Mouse (Mus musculus): ENCODE results near the gene Dpagt1.
"Not testable (repeated sequence)": the region's sequence is repeated elsewhere in the genome, so short reads cannot be mapped to it uniquely, and the experiment has no call there.

Dpagt1 gene

DNA sequence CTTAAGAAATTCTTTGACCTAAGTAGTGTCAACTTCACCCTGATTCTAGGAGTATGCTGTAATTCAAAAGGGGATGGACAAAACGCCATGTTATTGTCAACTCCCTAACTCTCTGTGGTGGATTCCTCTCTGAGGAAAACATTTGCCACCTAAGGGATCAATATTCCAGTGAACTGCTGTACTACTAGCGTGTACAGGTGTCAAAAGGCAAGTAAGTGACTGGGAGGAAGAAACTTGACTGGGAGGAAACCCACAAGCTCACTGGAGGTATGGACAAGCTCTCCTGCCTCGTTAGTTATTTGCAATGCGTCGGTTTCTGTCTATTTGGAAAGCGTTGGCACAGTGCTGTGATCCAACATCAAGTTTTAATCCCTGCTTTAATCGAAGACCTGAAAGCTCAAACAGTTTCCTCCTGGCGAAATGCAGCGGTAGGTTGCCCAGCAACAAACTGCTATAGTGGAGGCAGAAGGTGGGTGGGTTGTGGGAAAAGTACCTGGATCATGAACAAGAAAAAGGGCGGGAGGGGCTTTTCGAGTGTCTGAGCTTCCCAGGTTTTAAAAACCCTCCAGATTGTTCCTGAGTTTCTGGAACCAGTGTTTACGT lies at the start of gene Dpagt1:
Gene Dpagt1, plus strand, starts transcription at position 252 of the 603 bp plus-strand sequence.
- DNase-seq = no peak

DNA sequence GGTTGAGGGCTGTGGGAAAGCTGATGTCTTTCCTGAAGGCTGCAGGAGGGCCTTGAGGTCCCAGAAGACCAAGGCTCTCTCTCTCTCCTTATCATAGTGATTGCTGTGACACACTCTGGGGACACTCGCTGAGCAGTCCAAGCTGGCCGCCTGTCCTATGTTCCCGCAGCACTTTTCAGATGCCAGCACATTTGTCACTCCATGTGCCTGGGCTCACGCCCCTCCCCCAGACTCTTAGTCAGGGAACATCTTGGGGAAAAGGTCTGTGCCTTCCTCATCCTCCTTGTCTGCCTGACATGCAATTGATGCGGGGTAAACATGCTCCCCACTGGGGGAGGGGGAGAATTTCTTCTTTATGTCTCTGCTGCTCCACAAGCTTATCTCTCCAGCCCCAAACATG lies 42.6 kb upstream of the Dpagt1 start:
- no peak for DNase-seq

DNA sequence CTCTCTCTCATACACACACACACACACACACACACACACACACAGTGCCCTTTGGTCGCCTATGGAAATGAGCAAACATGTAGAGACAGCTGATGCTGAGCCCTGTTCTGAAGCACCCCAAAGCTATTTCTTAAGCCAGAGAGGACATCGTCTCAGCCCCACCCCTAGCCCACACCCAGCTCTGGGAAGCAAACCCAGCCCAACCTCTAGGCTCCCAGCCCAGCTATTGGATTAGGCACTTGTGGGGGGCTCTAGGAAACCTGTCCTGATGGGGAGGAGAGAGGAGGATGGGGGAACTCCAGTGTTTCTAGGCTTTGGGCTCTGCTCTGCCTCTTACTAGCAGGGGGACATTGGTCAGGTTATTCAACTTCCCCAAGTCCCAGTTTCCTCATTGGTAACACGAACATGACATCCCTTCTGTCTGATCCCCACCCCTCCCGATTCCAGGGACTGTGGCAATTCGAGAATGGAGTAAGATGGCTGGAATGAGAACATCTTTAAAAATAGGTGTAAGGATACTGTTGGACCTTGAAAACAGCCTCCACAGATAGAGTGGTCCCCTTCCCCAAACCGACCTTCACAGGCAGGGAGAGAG lies 39.5 kb upstream of the Dpagt1 start:
- no peak for DNase-seq

DNA sequence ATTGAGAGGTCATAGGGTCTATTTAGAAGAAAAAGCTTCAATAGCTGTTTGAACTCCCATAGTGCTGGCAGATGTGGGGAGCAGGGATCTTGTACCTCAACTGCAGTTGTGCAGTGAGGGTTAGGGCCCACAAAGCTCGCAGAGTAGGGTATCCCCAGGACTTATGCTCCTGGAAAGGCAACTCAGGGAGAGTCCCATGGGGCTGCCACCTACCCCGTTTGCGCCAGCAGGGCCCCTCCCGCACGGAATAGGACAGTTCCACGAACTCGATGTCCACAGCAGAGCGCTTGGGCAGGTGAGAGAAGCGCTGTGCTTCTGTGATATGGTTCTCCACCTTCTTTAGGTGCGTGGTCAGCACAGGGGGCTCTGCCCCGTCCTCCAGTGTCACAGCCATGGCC lies 38.8 kb upstream of the Dpagt1 start:
- DNase-seq = no peak

DNA sequence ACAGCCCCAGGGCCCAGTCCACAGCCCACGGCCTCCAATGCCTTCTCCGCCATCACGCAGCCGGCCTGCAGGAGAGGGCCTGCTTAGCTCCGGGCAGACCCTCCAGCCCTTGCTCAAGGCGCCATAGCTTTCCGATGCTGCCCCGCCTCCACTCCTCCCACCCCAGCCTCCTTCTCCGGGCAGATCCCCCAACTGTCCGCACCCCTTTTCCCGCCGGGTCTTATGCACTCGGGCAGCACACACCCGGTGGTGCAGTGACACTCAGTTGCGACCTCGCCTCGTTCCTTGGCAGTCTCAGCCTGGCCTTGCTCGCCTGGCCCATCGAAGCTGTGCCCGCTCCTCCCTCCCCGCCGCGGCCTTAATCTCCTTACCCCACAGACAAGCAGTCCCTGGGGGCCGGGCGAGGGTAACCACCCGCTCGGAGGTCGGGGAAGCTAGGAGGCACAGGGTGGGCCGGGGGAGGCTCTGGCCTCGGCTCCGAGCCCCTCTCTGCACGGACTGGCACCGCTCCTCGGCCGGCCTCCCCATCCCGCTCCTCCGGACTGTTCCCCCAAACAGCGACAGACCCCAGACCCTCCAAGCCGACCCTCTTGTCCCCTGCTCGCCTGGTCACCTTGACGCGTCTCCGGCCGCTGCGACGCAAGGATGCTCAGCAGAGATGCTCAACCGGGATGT lies 38.3 kb upstream of the Dpagt1 start:
- DNase-seq = peak; percentile 63

DNA sequence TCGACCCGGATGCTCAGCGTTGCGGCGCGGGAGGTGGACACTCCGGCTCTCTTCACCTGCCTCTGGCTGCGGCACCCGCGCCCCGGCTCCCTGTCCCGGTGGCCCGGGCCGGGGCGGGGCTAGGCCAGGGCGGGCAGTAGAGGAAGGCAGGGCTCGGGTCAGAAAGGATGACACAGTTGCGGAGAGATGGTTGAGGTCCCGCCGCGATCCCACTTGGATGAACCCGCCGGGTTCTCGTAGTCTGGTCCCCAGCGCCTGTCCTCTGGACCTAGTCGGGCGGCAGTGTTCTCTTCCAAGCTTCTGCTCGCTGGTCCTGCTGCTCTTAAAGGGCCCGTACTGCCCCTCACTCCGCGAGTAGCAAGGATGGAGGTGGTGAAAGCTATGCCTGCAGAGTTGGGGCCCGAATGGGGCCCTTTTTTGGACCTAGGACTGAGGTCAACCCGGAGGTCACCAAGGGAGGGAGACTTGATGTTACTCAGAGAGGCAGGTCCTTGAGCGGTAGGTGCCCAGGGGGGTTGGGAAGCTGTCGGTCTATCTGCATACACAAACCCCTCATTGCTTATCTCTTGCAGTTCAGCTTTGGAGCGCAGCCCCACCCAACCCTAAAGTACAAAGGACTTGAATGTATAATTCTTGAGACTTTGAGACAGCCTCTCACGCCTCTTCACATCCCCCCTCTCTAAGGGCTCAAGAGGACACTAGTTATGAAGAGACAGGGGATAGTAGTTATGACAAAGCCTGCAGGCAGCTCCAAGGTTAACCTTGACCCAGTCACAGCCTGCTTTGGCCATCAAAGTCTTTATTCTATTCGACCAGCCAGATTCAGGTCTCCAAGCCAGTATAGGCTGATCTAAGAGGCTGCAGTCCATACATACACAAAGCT lies 37.5 kb upstream of the Dpagt1 start, which contains the start of gene Abcg4:
Gene Abcg4, minus strand, starts transcription at position 540 of the 883 bp plus-strand sequence.
- DNase-seq = peak; percentile 73

DNA sequence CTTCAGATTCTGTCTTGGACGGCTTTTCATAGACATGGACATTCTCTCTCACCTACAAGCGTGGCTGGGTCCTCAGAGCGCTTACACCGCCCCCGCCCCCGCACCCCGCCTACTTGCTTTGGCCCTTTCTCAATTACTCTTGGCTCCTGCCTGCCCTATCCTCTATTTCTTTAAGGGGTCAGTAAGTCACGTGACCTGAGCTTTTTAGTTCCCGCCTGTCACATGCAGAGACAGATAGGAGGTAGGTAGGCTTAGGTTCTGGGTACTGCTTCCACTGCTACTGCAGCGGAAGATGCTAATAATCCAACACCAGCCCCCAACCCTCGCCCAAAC lies 36.9 kb upstream of the Dpagt1 start:
- DNase-seq = no peak

DNA sequence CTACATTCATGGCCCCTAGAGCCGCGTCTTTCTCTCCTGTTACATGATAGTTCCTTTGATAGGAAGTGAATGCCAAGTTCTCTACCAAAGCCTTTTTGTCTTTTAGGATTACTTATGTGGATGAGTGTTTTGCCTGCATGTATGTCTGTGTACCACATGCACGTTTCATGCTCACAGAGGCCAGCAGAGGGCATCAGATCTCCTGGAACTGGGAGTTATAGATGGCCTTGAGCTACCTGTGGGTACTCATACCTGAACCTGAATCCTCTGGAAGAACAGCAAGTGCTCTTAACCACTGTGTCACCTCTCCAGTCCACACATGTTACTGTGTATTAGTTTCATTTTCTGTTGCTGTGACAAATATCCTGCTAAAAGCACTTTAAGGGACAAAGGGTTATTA lies 33.3 kb upstream of the Dpagt1 start:
- no peak for DNase-seq

DNA sequence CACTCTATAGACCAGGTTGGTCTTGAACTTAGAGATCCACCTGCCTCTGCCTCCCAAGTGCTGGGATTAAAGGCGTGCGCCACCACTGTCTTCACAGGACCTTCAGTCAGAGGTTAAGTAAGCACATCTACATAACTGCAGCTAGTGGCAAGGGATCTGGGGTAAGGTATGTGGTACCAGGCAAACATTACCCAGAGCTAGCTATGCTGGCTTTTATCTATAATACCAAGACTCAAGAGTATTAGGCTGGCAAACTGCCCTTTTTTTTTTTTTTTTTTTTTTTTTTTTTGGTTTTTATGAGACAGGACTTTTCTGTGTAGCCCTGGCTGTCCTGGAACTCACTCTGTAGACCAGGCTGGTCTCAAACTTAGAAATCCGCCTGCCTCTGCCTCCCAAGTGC lies 25.8 kb upstream of the Dpagt1 start:
- not testable (repeated sequence) for DNase-seq

DNA sequence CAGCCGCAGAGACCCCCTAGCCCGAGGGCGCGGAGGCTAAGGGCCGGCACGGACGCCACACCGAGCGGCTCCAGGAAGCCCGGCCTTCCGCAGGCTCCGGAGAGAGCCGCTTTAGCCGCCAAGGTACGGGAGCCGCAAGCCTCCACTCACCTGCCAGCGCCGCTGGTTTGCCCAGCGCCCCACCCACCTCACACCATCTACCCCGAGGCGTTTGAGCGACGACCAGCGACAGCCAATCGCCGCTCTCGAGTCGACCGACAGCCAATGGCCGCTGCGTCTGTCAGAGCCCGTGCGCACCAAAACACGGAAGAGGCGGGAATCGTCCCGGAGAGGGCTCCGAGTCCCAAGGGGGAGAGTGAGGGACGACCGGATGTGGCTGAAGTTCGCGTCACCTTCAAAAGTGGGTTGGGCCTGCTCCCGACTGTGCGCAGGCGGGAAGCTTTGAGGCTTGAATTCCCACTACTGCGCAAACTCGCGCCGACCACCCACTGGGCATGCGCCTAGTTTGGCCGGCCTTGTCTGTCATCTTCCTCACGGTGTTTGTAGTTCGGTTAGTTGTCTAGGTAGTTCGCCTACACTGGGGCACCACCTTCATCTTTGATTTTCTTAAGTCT lies 20.2 kb upstream of the Dpagt1 start, which contains the start of gene Hinfp:
Gene Hinfp, minus strand, starts transcription at position 206 of the 614 bp plus-strand sequence.
- DNase-seq = peak; percentile 99

DNA sequence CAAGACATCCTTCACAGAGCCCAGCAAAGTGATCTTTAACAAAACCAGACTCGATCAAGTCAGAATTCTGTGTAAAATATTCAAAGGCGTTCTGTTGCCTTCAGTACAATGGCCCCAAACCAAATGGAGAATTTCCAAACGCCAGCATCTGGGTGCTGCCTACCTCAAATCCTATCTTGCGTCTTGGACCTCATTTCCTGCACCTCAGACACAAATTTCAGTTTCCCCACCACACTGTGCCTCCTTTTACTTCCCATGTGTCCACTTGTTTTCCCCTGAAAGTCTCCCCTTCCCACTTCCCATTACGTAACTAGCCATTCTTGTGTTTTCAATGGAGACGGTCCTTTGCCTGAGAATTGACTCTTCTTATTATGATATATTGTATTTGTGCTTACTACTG lies 19.3 kb upstream of the Dpagt1 start:
- peak; percentile 45 for DNase-seq

DNA sequence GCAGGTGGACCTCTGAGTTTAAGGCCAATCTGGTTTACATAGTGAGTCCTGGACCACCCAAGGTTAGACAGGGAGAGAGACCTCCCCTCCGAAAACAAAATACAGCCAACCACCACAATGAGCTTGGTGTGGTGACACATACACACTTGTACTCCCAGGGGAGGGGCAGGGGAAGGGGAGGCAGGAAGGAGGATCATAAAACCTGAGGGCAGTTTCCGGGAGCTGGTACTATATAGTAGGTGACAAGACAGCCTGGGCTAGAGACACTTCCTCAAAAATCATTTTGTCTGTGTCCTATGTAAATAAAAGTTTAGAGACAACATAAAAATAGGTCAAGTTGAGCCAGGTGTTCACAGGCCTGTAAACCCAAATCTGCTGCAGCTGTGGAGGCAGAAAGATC lies 18.6 kb upstream of the Dpagt1 start:
- DNase-seq = peak; percentile 43

DNA sequence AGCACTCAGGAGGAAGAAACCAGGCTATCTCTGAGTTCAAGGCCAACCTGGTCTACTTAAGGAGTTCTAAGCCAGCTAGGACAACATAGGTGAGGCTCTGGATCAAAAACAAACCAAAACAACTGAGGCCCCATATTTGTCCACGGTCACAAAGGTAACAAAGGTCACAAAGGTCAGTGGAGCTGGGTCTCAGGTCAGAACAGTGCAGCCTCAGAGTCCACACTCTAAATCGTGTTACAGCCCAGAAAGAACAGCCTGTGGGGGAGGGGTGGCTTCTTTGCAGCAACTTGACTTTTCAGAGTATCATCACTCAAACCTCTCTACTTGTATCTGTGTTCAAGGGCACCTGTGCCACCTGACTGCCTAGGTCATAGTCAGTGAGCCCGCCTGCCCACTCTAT lies 16.1 kb upstream of the Dpagt1 start:
- no peak for DNase-seq

DNA sequence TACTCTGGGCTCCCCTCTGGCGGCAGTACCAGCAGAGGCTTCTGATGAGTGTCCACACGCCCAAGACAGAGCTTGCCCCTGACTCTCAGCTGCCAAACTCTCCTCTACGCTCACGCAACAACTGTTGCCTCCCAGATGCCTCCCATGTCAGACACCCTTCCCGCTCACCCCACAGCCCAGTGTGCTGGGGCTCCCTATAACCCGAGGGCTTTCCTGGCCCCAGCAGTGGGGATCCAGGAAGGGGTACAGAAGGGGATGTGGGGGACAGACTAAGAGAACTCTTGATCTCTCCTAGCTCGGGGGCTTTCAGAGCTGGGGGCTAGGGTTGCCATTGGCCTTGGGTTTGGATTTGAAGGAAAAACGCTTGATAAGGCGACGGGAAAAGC lies 15.1 kb upstream of the Dpagt1 start:
- no peak for DNase-seq

DNA sequence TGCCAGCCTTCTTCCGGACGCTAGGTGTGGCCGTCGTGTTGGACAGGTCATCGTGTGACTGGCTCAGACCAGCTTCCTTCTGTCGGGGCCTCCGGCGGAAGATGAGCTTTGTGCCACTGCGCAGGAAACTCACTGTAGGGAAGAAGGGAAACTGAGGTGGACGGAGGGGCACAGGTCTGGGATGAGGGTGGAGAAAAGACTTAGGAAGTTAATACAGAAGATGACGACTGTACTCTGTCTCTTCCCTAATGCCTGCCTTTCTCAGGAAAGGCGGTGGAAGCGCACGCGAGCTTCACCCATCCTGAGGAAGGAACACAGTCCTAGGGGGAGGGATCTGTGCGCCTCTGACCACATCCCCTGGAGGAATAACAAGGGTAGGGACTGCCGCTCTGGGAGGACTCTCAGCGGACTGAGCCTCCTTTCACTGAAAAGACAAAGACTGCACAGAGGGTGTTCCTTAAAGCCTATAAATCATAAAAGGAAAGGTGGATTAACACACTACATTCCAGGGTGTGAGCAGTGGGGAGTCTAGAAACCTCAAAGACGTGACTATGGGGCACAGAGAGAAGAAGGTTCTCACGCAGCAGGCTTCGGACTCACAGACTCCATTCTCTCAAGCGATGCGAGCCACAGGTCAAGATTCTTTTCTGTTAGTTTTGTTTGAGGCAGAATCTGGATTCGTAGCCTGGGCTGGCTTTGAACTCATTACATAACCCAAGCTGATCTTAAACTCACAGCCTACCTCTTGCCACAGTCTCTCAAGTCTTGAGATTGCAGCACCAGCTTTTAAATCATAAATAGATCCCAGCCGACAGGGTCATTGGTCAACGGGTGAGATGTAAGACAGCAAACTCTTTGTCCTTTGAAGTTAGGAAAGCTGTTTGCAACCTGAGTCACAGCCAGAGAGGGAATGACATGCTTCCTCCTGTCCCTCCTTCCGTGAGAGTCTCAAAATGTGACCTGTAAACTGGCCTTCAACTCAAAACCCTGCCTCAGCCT lies 14.4 kb upstream of the Dpagt1 start:
- no peak for DNase-seq

DNA sequence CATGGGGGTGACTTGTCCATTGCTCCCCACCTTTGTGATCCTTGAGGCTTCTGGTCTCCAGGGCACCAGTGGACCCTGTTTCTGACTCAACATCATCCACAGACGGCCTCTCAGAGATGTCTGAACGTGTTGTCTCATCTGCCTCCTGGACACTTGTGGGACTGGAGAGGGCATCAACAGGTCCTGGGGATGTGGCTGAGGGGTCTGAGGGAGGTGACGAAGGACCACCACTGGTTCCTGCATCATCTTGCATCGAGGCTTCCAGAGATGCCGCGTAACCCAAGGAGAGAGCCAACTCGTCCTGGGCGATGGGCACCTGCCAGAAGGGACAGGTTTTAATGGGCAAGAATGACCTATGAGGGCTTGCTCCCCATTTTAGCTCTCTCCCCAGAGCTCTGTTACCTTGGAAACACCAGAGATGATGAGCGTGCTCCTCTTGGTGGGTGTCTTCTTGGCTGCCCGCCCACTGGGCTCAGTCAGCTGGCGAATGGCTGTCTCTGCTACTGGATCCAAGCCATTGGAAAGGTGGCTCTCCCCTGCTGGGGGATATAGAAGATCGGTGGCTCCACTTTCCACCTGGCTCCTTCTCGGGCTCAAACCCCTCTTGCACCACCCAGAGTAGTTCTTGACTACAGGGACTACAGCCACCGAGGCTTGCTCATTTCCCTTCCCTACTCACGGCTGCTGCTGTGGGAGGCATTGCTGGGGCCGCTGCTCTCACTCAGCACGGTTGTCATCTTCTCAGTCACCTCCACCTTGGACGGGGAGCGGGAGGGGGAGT lies 12.2 kb upstream of the Dpagt1 start:
- DNase-seq = peak; percentile 68

DNA sequence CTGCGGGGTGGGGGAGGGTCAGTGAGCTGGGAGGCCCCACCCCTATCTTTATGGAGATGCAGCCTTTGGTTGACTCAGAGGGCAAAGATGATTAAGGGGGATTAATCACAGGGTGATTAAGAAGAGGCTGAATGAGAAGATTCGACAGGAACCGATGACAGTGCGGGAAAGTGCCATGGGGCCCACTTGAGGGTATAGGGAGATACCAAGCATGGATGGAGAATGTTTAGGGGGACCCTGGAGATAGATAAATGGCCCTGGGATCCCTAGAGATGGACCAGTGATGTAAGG lies 11.6 kb upstream of the Dpagt1 start:
- no peak for DNase-seq

DNA sequence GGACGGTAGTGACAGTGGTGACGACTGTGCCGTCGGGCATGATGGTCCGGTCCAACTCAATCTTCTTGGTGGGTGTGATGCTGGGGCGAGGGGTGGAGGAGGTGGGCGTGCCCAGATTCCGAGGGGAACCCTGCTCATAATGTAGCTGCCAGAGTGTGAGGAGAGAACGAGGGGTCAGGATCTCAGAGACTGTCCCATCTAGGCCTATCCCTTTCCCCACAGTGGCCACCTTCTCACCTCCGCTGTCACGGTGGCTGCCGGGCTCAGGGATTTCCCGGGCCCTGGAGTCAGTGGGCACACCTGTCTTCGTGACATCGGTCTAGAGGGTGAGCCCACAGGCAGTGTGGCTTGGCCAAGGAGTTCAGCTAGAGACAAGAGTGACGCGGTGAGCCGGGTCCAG lies 10.9 kb upstream of the Dpagt1 start:
- no peak for DNase-seq

DNA sequence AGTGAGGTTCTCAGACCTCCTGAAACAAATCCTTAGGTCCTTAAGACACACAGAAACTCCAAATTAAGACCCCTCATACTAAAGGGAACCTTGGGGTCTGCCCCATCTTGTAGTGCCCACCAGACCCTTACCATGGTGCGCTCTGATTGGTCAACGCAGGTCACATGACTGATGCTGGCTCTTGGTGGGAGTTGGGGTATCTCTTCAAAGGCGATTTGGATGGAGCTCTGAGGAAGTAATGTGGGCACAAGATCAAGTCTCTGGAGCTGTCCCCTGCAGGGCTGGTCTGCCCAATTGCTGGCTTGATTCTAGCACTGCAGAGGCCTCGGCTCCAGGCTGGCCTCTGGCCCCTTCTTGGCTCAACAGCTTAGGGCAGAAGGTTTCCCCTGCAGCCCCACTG lies 8.4 kb upstream of the Dpagt1 start:
- DNase-seq = no peak

DNA sequence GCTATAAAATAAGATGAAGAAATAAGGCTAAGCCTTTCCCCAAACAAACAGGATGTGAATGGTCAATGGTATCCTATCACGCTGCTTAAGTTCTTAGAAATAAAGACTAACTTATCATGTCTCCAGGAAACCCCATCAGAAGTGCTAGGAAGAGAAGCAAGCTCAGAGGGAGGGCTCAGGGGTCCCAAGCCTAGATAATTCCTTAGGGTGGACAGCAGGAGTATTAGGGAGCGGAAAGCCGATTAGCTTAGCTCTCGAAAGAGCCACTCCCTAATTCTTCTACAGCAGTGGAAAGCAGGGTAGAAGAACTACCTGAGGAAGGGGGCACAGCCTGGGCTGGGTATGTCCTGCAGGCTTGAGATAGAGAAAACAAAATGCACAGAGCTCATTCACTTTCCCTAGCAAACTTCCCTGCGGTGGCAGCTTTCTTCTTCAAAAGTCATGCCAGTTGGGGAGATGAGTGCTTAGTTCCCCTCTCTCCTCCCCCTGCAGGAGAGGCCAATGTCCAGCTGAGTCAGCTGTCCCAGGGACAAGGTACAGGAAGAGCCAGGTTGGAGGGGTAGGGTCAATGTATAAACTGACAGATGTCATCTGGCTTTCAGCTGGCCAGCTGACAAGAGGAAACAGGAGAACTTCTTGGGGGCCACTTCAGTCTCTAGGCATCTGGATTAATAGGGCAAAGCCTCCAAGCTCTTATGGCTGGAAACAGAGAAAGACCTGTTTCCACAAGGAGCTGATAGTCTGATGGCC lies 7.6 kb upstream of the Dpagt1 start:
- no peak for DNase-seq

DNA sequence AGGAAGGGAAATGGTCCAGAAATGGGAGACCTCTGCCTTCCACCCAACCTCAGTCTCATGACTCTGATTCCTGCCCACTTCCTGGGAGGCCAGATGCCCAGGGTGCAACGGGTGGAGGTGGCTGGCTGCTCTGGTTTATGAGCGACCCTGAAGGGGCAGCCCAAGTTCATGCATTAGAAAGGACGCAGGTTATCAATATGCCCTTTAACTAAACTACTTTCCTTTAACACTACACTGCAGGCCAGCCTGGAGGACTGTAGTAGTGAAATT lies 7.1 kb upstream of the Dpagt1 start:
- no peak for DNase-seq

All from cerebellum, adult 9-11 months (tissue).